Mouse (Mus musculus): ENCODE measurements around the gene Cngb1.

Cngb1 gene

GRCm38 (mm10) chr8:95200001-95200405, 106.4 kb downstream of the Cngb1 start:
- DNase-seq (ENCODE audit: extremely low spot score), result no peak

- no peak for DNase-seq (ENCODE audit: extremely low spot score)
These were observed 110.7 kb downstream of the Cngb1 start for GRCm38 (mm10) chr8:95195728-95196127.

- DNase-seq (ENCODE audit: extremely low spot score), result no peak
These were observed 114.7 kb downstream of the Cngb1 start for GRCm38 (mm10) chr8:95191497-95192175.

All from embryo, embryonic 9.5 days (tissue).